Mouse (Mus musculus): ENCODE results near the gene Snrpd3.

GRCm38 (mm10) chr10:75481703-75482102, 35.6 kb upstream of the Snrpd3 start:
- no peak for TF ChIP-seq CTCF (IDR thresholded peaks at IDR 0.05; ENCODE audit: low read depth, low read length)
- TF ChIP-seq EP300 (IDR thresholded peaks at IDR 0.05; ENCODE audit: insufficient read depth, low read depth, low read length), result no peak
